Mouse (Mus musculus): ENCODE results near the gene Zfp248.

Gene Zfp248

GRCm38 (mm10) chr6:118455042-118455631 lies at the start of gene Zfp248:
TSS of gene Zfp248 (minus strand) at chr6:118455528.
- DNase-seq (ENCODE audit: low spot score in 2 of 2), result peak; percentile 94 to 96

- DNase-seq (ENCODE audit: low spot score in 2 of 2), result no peak
Observed at GRCm38 (mm10) chr6:118499010-118499409, 43.7 kb upstream of the Zfp248 start.

- DNase-seq (ENCODE audit: low spot score in 2 of 2), result no peak
Observed at GRCm38 (mm10) chr6:118482125-118482524, 26.8 kb upstream of the Zfp248 start.

GRCm38 (mm10) chr6:118478957-118479708 lies 23.8 kb upstream of the Zfp248 start, which contains the start of gene Zfp9:
TSS of gene Zfp9 (minus strand) at chr6:118479320.
- peak; percentile 81 to 84 for DNase-seq (ENCODE audit: low spot score in 2 of 2)

- DNase-seq (ENCODE audit: low spot score in 2 of 2), result peak in 1 of 2 experiments; percentile 10
Observed at GRCm38 (mm10) chr6:118477875-118478785, 22.8 kb upstream of the Zfp248 start.

- DNase-seq (ENCODE audit: low spot score in 2 of 2), result no peak
Observed at GRCm38 (mm10) chr6:118462069-118462705, 6.9 kb upstream of the Zfp248 start.

GRCm38 (mm10) chr6:118457726-118458125 lies 2.4 kb upstream of the Zfp248 start:
- DNase-seq (ENCODE audit: low spot score in 2 of 2), result no peak

- DNase-seq (ENCODE audit: low spot score in 2 of 2), result peak; percentile 19 to 44
Observed at GRCm38 (mm10) chr6:118454452-118454851, 876 bp downstream of the Zfp248 start.

GRCm38 (mm10) chr6:118431502-118431901 lies 23.8 kb downstream of the Zfp248 start:
- no peak for DNase-seq (ENCODE audit: low spot score in 2 of 2)

GRCm38 (mm10) chr6:118426666-118427065 lies 28.7 kb downstream of the Zfp248 start:
- DNase-seq (ENCODE audit: low spot score in 2 of 2), result no peak

GRCm38 (mm10) chr6:118419050-118419920 lies 36.0 kb downstream of the Zfp248 start, which contains the start of gene Bms1:
TSS of gene Bms1 (minus strand) at chr6:118419474.
- peak; percentile 96 for DNase-seq (ENCODE audit: low spot score in 2 of 2)

- no peak for DNase-seq (ENCODE audit: low spot score in 2 of 2)
Observed at GRCm38 (mm10) chr6:118410428-118410827, 44.9 kb downstream of the Zfp248 start.

GRCm38 (mm10) chr6:118408510-118408909 lies 46.8 kb downstream of the Zfp248 start:
- DNase-seq (ENCODE audit: low spot score in 2 of 2), result no peak

- DNase-seq (ENCODE audit: low spot score in 2 of 2), result no peak
Observed at GRCm38 (mm10) chr6:118406421-118406820, 48.9 kb downstream of the Zfp248 start.

- DNase-seq (ENCODE audit: low spot score in 2 of 2), result no peak
Observed at GRCm38 (mm10) chr6:118390746-118391145, 64.6 kb downstream of the Zfp248 start.

- DNase-seq (ENCODE audit: low spot score in 2 of 2), result no peak
Observed at GRCm38 (mm10) chr6:118385962-118386361, 69.4 kb downstream of the Zfp248 start.

- no peak for DNase-seq (ENCODE audit: low spot score in 2 of 2)
Observed at GRCm38 (mm10) chr6:118381234-118381633, 74.1 kb downstream of the Zfp248 start.

GRCm38 (mm10) chr6:118380630-118381029 lies 74.7 kb downstream of the Zfp248 start:
- DNase-seq (ENCODE audit: low spot score in 2 of 2), result no peak

GRCm38 (mm10) chr6:118379451-118380167 lies 75.7 kb downstream of the Zfp248 start:
- peak; percentile 78 to 87 for DNase-seq (ENCODE audit: low spot score in 2 of 2)

- no peak for DNase-seq (ENCODE audit: low spot score in 2 of 2)
Observed at GRCm38 (mm10) chr6:118377611-118378010, 77.7 kb downstream of the Zfp248 start.
